ENCODE assay signal across 8 mouse cellular contexts in the genomic region with DNA sequence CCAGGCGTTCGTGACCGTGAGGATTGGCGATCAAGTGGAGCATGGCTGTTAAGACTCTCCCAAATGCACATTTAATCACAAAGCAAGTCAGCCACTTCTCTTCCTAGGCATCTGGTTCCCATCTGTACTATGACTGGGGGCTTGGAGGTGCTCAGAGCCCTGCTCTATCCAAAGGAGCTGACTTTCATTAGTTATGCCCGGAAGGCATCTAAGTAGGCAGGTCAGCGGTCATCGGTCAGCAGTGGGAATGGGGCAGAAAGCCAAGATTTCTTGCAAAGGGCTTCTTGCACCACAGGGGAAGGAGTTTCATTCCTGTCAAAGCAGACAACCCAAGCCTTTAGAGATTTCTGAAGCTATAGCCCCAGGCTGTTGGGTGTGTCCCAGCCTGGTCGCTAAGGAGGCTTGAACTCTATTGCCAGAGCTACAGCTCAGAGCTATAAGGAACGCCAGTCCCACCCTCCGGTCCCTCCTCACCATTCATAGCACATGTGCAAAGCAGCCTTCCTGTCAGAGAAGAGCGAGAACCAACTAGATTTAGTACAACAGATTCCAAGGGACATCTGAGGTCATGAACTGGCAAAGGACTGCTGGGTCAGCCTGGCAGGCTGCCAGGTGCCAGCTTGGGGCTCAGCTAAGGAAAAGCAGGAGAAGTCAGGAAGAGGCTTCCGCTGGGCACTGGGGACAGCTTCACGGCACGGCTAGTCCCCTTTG.
DNase-seq lines count a peak whose midpoint lies in the region; ATAC-seq and TF ChIP-seq lines count a peak whose summit lies in the region.

No protein-coding gene starts in this region.

- no peaks in the 10 kb centered on the region for H3K36me3 ChIP-seq in liver, adult 2 months (ENCODE audit: control insufficient read depth, insufficient read depth, low read length)
- no peaks in the 10 kb centered on the region for H3K36me3 ChIP-seq in liver, embryonic 11.5 days (ENCODE audit: control insufficient read depth, insufficient read depth, low read length)
- H3K36me3 ChIP-seq in hindbrain, postnatal 0 days (ENCODE audit: insufficient read depth, low read length) = no peaks in the 10 kb centered on the region
- H3K36me3 ChIP-seq in lung, embryonic 16.5 days (ENCODE audit: control insufficient read depth, insufficient read depth, low read length) = no peaks in the 10 kb centered on the region

- H3K4me1 ChIP-seq in liver, adult 2 months (ENCODE audit: control insufficient read depth, insufficient read depth, low read length) = peaks cover 7% of the 10 kb centered on the region
- 0 out of 2 replicates have a peak, but pooled peaks cover 3% of the 10 kb centered on the region for H3K4me1 ChIP-seq in liver, embryonic 11.5 days (replicated peaks; ENCODE audit: control insufficient read depth, insufficient read depth, low read length)
- peaks cover 7% of the 10 kb centered on the region; the same call in 1 of the 2 replicates for H3K4me1 ChIP-seq in hindbrain, postnatal 0 days (ENCODE audit: insufficient read depth, low read length)
- H3K4me1 ChIP-seq in lung, embryonic 16.5 days (replicated peaks; ENCODE audit: control insufficient read depth, insufficient read depth, low read length) = peaks cover 17% of the 10 kb centered on the region

- H3K27ac ChIP-seq in liver, adult 2 months (replicated peaks; ENCODE audit: insufficient read depth, low read depth, low read length) = no peak overlapping the region
- H3K27ac ChIP-seq in liver, embryonic 11.5 days (ENCODE audit: low read depth, low read length) = no peak overlapping the region
- no peak overlapping the region for H3K27ac ChIP-seq in hindbrain, postnatal 0 days
- no peak overlapping the region for H3K27ac ChIP-seq in lung, embryonic 16.5 days (ENCODE audit: low read length)

- no peak for TF ChIP-seq CTCF in liver, adult 2 months (IDR thresholded peaks at IDR 0.05; ENCODE audit: low read depth, low read length)
- no peak for TF ChIP-seq CTCF in hindbrain, postnatal 0 days (IDR thresholded peaks at IDR 0.05; ENCODE audit: low read depth)

- no peak for ATAC-seq in liver, embryonic 11.5 days (replicated peaks; ENCODE audit: low FRiP score)
- ATAC-seq in hindbrain, postnatal 0 days = peak; percentile 77
- 0 out of 2 replicates have a peak, but pooled peaks have one; percentile 35 for ATAC-seq in lung, embryonic 16.5 days (ENCODE audit: low read depth)

- no peaks in the 10 kb centered on the region for H3K79me2 ChIP-seq in liver, adult 2 months (ENCODE audit: control insufficient read depth, insufficient read depth, low read length)

- WGBS in liver, adult 2 months = 64% methylated on average over 14 of the region's 14 CpGs
- 64% methylated on average over 14 of the region's 14 CpGs for WGBS in liver, embryonic 11.5 days
- WGBS in hindbrain, postnatal 0 days = 38% methylated on average over 14 of the region's 14 CpGs
- WGBS in lung, embryonic 16.5 days = 64% methylated on average over 14 of the region's 14 CpGs

- H3K27me3 ChIP-seq in liver, adult 2 months (ENCODE audit: control insufficient read depth, insufficient read depth, low read length) = no peaks in the 10 kb centered on the region
- H3K27me3 ChIP-seq in liver, embryonic 11.5 days (replicated peaks; ENCODE audit: control insufficient read depth, insufficient read depth, low read length) = no peaks in the 10 kb centered on the region
- H3K27me3 ChIP-seq in hindbrain, postnatal 0 days (ENCODE audit: insufficient read depth, low read length) = no peaks in the 10 kb centered on the region
- H3K27me3 ChIP-seq in lung, embryonic 16.5 days (ENCODE audit: control insufficient read depth, insufficient read depth, low read depth, low read length) = no peaks in the 10 kb centered on the region

- no peaks in the 10 kb centered on the region for H3K9me3 ChIP-seq in liver, embryonic 11.5 days (ENCODE audit: control insufficient read depth, low read length)
- H3K9me3 ChIP-seq in hindbrain, postnatal 0 days (ENCODE audit: low read length) = no peaks in the 10 kb centered on the region
- no peaks in the 10 kb centered on the region for H3K9me3 ChIP-seq in lung, embryonic 16.5 days (ENCODE audit: control insufficient read depth, low read length)

- H3K9ac ChIP-seq in liver, adult 2 months (ENCODE audit: low read depth, low read length) = no peak overlapping the region
- no peak overlapping the region for H3K9ac ChIP-seq in liver, embryonic 11.5 days (ENCODE audit: low read depth, low read length)
- H3K9ac ChIP-seq in hindbrain, postnatal 0 days (replicated peaks; ENCODE audit: low read length) = no peak overlapping the region
- H3K9ac ChIP-seq in lung, embryonic 16.5 days (ENCODE audit: low read length) = no peak overlapping the region

- no peak overlapping the region for H3K4me3 ChIP-seq in liver, adult 2 months (ENCODE audit: insufficient read depth, low read depth, low read length)
- H3K4me3 ChIP-seq in liver, embryonic 11.5 days (ENCODE audit: low read depth, low read length) = no peak overlapping the region
- H3K4me3 ChIP-seq in hindbrain, postnatal 0 days (ENCODE audit: low read length) = no peak overlapping the region
- no peak overlapping the region for H3K4me3 ChIP-seq in lung, embryonic 16.5 days (ENCODE audit: low read length)

- TF ChIP-seq POLR2A in liver, adult 2 months (IDR thresholded peaks at IDR 0.05; ENCODE audit: extremely low read depth, insufficient read depth, low read length) = no peak

- H3K4me2 ChIP-seq in liver, embryonic 11.5 days = no peak overlapping the region
- no peak overlapping the region for H3K4me2 ChIP-seq in hindbrain, postnatal 0 days (ENCODE audit: low read depth, low read length)
- H3K4me2 ChIP-seq in lung, embryonic 16.5 days (ENCODE audit: low read depth, low read length) = no peak overlapping the region

- DNase-seq in liver, adult 2 months (ENCODE audit: extremely low read depth, low read depth, low spot score) = peak; percentile 50
- no peak for DNase-seq in liver, embryonic 11.5 days (ENCODE audit: low spot score)
- peak; percentile 75 for DNase-seq in embryo, embryonic 10.5 days (ENCODE audit: low spot score)
- peak; percentile 40 for DNase-seq in hindbrain, postnatal 0 days (ENCODE audit: low spot score)
- DNase-seq in layer of hippocampus, postnatal 10 days (ENCODE audit: low spot score in 2 of 2) = no peak
- DNase-seq in thymus, adult 18-20 months = no peak
- DNase-seq in urinary bladder, adult 2 months (ENCODE audit: low spot score) = no peak

Comparison
In these comparisons a context has a peak if more than half of its experiments do, and no peak if none do; other contexts are left out.
1. DNase-seq: peak in liver, adult 2 months (single experiment), embryo, embryonic 10.5 days (single experiment) and hindbrain, postnatal 0 days (single experiment); none in liver, embryonic 11.5 days (single experiment), layer of hippocampus, postnatal 10 days (0 of 2), thymus, adult 18-20 months (0 of 2) and urinary bladder, adult 2 months (single experiment).